Mouse (Mus musculus): ENCODE measurements around the gene Pax5.

- TF ChIP-seq CTCF (IDR thresholded peaks at IDR 0.05; ENCODE audit: borderline replicate concordance, insufficient read depth, low read length) (no peak), POLR2A (IDR thresholded peaks at IDR 0.05; ENCODE audit: low read depth, low read length) (no peak)
These were observed 112.3 kb downstream of the Pax5 start for GRCm38 (mm10) chr4:44597965-44598364.

Data from embryonic fibroblast, embryonic 13.5 days (primary cell).